Mouse (Mus musculus) ovary, postnatal 36 days (tissue): ENCODE data around the gene Thumpd1.
"Not testable (repeated sequence)": the region's sequence is repeated elsewhere in the genome, so short reads cannot be mapped to it uniquely, and the experiment has no call there.

ENCODE experiments used
- DNase-seq: peaks from one replicate; pipeline ENCODE4 v3.0.0; 2022; ENCODE audit warnings: low spot score, mixed read lengths

Thumpd1 gene

DNA sequence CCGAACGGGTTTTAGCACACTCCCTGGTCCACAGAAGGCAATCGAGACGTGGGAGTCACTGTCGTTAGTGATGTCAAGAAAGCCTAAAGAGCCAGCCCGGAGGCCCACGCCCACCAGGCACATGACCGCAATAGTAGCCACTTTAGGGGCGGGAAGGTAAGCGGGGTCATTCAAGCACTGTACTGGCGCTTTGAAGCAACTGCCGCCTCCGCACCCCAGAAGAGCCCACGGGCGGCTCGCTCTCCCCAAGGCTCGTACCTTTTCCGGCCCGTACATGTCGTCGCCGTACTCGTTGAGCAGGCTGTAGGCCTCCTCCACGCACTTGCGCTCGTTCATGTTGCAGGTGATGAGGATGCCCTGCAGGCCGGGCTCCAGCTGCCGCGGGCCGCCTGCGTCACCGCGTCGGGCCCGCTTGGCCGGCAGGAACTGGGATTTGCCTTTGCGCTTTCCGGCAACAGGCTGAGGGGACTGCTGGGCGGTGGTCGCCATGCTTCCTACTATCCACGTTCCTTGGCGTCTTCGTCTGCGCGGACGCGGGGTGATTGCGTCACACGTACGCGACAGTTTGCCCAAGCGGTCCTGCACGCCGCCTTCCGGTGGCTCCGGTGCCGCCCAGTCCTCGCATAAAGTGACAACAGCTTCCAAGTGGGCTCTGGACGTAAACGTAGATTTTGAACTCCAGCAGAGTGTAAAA is at the start of gene Thumpd1:
Gene Thumpd1, minus strand, starts transcription at position 546 of the 694 bp plus-strand sequence.
- DNase-seq = peak; percentile 91

DNA sequence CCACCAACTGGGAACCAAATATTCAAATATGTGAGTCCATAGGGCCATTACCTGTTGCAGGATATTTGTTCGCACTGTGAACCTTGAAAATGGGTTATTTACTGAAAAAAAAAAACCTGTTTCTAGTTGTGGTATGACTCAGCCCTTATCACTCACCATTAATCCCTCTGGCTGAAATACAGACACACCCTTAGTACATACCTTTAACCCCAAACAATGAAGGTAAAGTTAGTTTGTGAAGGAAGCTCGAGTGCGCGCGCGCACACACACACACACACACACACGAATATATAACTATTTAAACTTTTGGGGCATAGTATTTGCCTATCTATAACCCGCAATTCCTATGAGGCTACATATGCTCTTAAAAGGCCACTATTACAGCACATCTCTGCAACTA is 49.3 kb upstream of the Thumpd1 start:
- DNase-seq = no peak

DNA sequence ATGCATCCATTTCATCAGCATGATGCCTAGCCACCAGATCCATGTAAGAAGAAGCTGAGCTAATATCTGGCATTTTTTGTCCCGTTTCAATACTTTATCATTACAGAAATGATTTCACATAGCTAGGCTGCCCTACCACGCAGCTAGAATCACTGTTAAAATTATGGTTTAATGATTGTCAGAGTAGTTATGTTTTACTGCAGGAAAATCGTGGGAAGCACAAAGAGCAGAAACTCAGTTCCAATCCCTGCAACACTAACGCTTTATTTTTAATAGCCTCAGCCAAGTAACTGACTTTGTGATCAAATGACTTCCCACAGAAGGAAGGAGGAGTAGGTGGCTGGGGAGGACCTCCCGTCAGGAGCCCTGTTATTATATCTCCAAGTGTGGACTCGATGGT is 46.4 kb upstream of the Thumpd1 start:
- no peak for DNase-seq

DNA sequence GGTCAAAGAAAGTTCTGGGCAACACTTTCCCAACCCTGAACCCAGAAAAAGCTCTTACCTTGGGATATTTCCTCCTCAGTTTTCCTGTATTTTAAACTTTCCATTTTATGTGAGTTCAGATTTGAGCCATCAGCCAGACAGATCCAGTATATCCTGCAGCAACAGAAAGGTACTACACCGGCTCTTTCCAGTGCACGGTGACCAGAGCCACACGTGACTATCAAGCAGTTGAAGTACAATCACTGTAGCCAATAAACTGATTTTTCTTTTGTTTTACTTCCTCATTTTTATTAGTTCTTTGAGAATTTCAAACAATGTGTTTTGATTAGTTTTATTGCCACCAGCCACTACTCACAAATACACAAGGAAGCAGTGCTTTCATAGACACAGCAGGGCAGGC is 43.8 kb upstream of the Thumpd1 start:
- no peak for DNase-seq

DNA sequence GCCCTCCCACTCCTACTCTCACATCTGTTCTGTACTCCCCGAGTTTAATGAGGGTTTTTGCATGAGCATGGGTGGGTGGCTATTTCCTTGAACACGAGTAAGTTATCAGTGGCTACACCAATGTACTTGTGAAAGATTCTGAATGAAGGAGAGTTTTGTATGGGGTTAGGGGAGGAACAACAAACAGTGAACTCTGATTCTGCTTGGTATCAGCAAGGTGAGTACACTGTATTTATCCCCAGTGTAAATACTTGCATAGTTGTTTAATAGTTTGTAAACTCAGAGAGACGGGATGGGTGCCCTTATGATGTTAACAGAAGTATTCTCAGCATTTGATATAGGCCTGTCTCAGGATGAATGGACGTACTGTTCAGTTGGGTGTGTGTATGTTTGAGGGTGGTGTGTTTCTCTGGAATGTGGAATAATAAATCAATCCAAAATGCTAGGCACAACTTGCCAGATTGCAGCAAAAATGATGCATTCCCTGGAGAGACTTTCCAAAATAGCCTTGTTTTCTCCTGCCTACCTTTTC is 41.6 kb upstream of the Thumpd1 start:
- DNase-seq = no peak

DNA sequence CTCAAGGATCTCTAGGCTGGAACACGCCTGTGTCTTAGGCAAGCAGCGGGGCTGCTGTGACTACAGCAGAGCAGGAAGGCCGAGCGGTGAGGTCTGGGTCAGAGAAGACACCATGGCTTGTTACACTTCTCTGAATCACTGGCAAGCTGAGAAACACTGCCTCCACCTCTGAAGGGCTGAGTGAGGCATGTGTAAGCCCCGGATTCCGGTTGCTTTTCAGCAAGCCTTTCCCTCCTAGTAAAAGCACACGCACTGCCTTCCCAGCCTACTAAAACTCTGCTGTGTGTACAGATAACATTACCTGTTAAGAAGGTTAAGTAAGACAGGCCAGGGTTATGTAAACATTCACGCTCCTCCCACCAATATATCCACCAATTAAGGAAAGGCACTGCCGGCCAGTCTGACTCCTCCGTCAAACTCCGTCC is 39.9 kb upstream of the Thumpd1 start, which contains the start of gene Acsm3:
Gene Acsm3, plus strand, starts transcription at position 397 of the 425 bp plus-strand sequence.
- DNase-seq = no peak

DNA sequence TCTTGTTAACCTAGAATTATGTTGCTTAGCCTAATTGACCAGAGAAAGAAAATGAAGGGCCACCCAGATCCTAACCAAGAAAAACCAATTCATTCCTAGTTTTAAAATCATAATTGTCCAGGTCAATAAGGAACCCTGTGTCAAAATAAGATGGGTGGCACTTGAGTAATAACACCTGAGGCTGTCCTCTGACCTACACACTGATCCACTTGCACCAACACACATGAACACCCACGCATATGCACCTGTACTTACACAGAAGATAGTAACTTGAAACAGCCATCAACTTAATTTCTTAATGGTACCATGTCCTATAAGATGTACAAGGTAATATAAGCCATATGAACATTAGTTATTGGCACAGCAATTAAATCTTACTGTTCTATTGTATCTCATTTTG is 33.1 kb upstream of the Thumpd1 start:
- DNase-seq = no peak

DNA sequence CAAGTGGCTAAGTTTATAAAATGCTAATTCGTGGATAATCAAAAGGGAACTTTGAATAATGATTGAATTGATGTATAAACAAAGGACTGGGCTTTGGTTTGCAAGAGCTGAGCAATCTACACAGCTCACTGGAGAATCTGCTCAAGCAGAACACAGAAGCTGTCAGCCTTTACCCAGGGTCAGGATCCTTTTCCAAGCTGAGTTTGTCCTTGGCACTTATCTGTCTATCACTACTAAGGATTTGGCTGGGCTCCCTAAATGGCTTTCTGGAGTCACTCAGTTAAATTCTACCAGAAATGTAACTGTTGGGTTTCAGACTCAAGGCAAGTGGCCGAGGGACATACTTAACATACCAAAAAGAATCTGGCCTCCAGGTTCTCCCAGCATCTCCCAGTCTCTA is 29.3 kb upstream of the Thumpd1 start:
- DNase-seq = no peak

DNA sequence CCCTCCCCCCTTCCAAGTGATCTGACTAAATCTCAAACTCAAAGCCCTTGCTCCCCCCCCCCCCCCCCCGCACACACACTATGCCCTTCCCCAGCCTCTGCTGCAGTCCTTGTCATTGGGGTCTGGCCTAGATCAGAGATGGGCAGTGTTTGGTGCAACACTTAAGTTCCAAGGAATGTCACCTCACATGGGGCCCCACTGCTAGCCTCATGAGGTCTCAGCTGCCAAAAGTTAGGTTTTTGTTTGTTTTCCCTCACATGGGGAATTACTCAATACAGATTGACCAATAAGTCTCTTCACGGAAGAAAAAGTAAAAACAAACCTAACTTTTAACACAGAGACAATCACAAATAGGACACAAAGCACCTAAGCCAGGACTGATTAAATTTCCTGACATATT is 28.2 kb upstream of the Thumpd1 start:
- no peak for DNase-seq

DNA sequence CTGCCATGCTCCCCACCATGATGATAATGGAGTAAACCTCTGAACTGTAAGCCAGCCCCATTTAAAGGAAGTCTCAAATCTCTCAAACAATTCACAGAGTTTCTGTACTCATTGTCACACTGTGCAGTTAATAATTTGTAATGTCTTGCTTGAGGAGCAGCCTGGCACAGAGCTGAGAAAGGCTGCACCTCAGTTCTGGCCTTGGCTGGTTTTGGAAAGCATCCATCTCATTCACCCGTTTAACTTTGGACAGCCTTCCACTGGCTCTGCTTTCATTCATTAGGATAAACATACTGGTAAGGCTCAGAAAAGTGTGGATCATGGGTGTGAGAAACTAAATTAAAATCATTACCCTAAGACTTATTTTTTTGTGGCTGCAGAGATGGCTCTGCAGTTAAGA is 25.3 kb upstream of the Thumpd1 start:
- DNase-seq = no peak

DNA sequence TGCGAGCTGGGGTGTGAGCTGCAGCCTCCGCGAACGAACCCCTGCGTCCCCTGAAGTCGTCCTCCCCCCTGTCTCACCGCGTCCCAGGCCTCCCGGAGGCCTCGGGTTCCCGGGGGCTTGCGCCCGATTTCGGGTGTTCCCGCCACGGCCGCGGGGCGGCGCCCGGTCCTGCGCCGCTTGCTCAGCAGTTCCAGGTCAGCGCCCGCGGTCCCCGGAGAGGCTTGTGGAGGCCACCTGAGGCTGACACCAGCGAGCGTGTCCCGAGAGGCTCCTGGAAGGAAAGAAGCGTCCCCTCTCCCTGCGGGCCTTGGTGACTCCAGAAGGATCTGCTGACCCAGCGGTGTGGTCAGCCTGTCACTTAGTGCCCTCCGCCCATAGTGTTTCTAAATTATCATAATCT is 23.7 kb upstream of the Thumpd1 start:
- peak; percentile 24 for DNase-seq

DNA sequence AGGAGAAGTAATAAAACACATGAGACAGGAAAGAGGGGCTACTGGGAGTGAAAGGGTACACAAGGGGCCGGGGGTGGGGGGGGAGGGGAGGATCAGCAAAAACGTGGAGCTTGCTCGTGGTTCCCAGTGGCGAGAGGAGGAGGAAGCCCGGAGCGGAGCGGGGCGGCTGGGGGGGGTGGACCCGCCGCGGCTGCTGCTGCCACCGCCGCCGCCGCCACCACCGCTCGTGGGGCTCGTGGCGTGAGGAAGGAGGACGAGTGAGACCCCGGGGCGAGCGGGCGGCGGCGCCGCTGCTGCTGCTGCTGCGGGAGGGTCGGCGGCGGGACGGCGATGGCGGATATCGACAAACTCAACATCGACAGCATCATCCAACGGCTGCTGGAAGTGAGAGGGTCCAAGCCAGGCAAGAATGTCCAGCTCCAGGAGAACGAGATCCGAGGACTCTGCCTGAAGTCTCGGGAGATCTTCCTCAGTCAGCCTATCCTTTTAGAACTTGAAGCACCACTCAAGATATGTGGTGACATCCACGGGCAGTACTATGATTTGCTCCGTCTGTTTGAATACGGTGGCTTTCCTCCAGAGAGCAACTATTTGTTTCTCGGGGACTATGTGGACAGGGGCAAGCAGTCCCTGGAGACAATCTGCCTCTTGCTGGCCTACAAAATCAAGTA is 19.3 kb upstream of the Thumpd1 start:
- not testable (repeated sequence) for DNase-seq

DNA sequence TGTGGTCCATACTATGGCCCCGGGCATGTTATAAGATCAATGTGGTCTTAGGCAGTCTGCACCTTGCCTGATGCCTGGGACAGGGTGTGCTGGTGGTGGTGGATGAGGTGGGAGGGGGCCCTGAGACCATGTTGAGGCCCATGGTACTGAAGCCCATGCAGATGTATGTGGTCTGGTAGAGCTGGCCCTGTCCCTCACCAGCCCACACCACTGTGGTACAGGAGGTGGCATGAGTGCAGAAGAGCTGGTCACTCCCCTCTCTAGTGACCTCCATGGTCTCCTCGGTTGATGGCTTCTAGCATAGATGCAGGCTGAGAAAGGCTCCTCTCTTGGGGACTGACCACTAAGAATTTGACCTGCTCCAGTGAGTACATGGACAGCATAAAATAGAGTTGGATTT is 18.3 kb upstream of the Thumpd1 start:
- DNase-seq = no peak

DNA sequence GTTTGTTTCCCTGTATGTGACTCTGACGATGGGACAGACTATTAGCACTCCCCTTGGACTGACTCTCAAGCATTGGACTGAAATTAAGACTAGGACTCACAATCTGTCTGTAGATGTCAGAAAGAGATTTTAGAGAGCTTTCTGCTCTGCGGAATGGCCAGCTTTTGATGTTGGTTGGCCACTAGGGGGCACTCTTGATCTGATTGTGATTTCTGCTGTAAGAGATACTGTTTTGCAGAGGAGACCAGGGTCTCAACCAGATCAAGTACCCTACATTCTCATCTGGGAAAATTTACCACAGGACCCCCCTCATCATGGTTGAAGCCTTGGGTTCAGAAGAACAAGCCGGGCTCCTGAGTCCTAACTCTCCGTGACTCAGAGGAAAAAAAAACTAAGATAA is 10.7 kb upstream of the Thumpd1 start:
- DNase-seq = not testable (repeated sequence)

DNA sequence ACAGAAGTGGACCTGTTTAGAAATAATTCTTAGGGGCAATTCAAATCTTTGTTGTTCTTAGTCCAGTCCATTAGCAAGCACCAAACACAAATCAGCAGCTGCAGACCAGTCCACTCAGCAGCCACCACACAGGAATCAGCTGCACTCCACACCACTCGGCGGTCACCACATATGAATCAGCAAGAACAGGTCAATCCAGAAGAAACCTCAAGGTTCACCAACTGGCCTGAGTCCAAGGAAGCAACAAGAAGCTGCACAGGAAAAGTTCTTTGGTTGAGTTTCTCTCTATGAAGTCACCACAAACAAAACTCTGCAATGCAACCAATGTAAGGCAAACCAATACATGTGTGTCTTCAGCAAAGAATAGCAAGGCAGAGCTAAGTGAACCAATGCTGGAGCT is 7.0 kb upstream of the Thumpd1 start:
- no peak for DNase-seq

DNA sequence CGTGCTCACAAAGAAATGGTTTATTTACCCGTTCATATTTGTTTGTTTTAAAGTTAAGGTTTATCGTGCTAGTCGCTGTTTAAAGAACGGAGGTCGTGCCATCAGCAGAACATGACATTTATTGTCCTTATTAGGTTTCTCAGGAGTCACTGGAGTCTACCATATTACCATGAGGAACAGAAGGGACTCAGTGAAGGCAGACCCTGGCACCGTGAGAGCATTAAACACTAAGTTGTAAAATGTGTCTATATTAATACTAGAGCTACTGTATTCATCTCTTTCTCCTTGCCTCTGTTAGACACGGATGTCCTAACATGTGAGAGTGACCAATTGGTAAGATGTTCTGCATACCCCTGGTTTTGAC is 331 bp upstream of the Thumpd1 start:
- no peak for DNase-seq

DNA sequence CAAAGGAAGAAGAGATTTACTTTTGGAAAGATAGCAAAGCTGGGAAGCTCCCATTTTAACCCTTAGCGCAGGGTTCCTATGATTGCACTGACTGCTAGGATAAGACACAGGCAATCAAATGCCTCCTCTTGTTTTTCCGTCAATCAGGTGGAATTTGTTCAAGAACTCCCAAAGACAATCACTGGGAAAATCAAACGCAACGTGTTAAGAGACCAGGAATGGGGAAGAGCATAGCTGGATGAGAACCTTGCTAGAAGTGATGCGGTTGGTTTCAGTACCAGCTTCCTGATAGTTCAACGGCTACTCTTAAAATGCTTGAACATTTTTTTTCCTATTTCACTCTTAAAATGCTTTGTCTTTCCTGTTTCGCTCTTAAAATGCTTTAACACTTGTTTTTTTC is 6.5 kb downstream of the Thumpd1 start:
- no peak for DNase-seq

DNA sequence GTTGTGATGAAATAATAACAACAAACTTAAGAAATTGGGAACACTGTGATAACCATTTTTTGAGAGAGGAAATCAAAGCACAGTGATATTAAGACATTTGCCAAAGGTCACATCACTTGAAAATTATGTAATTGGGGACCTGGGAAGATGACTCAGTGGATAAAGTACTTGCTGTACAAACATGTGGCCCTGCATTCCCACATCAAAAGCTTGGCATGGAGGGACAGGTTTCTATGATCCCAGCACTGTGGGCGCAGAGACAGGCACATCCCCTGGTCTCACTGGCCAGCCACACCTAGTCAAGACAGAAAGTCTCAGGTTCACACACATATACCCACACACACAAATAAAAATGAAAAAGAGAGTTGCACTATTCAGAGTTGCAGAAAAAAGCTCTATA is 25.7 kb downstream of the Thumpd1 start:
- DNase-seq = no peak

DNA sequence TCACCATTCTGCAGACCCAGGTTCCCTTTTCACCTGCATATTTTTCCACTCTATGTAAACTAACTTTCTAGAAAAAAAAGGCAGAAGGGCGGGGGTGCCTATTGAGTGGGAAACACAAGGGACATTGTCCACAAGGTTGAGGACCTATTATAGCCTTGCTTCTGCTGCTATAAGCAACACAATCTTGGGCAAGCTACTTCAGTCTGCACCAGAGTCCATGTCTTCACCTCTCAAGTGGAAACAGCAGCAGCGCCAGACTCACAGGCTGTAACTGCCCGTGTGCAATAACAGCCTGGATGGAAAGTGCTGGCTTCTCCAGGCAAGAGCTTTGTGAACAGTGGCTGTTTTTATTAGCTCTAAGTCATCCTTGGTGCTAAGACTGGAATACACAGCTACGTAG is 28.3 kb downstream of the Thumpd1 start:
- no peak for DNase-seq

DNA sequence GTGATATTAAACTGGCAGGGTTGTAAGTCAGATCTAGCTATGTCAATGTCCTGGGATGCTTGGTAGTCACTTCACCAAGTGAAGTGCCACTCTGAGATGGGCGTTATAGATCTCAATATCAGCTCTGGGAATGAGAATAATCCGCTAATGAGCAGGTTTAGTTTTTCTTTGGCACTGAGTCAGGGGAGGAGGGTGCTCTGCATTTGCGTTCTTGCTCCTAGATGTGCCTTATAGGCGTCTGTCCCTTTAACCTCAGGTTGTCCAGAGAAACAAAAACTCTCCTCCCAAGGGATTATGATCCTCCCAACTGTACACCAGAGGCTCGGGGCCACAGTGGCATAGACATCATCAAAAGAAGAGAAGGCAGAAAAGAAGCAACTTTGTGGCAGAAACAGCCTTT is 30.9 kb downstream of the Thumpd1 start, which contains the start of gene Acsm4:
Gene Acsm4, plus strand, starts transcription at position 301 of the 400 bp plus-strand sequence.
- no peak for DNase-seq

DNA sequence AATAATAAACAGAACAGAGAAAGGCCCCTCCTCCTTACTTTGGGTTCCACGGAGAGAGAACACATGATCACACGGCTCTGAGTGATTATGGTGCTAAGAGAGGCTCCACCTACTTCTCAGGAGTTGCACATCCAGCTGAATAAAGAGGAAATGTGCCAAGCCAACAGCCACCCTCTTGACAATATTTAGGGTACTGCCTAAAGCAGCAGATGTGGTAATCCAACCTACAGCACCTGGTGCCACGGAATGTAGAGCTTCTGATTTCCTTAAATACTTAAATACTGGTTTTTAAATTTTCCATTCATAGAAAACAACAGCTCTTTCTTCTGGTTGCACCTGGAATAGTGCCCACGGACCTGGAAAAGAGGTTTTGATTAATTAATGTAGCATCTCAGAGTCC is 37.9 kb downstream of the Thumpd1 start:
- no peak for DNase-seq

DNA sequence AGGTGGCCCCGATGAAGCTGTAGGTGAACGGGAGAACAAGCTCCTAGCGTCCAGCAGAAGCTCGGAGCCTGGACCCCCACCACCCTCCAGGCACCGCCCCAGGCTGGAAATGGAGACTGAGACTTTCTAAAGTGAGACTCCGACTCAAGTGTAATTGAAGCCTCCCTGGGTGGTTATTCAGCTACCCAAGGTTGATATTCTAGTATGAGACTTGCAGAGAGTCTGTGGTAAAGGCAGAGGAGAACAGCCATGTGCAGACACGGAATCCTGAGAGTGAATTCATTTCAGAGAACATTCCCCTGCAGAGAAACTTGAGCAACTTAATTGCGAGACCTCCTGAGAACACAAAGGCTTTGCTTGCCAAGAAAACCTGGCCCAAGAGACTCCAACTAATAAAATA is 40.5 kb downstream of the Thumpd1 start:
- DNase-seq = no peak

DNA sequence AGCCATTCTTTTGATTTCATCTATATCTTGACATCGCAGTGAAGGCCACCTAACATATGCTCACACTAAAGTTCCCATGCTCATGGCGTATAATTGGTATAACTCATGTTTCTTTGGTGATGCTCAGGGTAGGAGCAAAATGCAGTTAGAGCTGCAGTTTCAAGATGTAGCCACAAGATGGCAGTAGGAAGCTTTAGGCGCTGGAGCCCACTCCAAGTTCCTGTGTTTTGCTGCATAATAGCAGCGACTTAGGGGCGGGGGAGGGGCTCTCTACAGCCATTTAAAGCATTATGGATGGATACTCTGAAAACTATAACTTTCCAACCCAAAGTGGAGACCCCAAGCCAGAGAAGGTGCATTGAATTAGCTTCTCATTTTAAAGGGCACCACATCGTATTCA is 47.1 kb downstream of the Thumpd1 start:
- no peak for DNase-seq

DNA sequence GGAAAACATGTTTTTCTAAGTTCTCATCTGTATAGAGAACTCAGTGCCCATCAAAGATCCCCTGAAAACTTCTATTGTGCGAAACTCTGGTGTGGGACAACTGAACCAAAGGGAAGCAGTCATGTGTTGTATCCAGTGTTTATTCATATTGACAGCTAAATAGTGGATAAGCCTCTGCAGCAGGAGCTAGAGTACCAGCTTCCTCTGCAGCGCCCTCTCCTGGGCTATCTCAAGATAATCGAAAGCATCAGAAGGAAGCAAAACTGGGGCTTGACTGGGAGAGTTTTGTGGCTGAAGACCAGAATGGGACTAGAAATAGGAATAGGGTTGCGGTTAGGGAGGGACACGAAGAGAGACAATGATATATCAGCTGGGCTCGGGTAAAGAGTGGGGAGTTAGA is 49.7 kb downstream of the Thumpd1 start:
- DNase-seq = no peak
